Mouse (Mus musculus) forebrain, postnatal 0 days (tissue): ENCODE measurements around the gene Srl. TPM values are rescaled to one million over a fixed set of nuclear protein-coding genes. Genes with fewer than 3 reads are reported as not detected.

Experiments used
- ATAC-seq: fragments of 200-750 bp; cut with Nextera tagmentation; 2 replicates; pipeline ENCODE4 v1.8.0; 2017; ENCODE audit warnings: mild to moderate bottlenecking, moderate library complexity
- DNase-seq: peaks from one replicate; pipeline ENCODE4 v3.0.0-alpha.2; 2015
- H3K27ac ChIP-seq: fragments of 300-500 bp; sonication (generic); 2 replicates; pipeline ENCODE4 v1.5.1; 2014; ENCODE audit warnings: low read depth, mild to moderate bottlenecking, antibody characterized with exemption, low read length, moderate library complexity, mixed read lengths
- H3K27me3 ChIP-seq: fragments of 300-500 bp; sonication (generic); 2 replicates; pipeline ENCODE4 v1.6.1; 2014; ENCODE audit warnings: mild to moderate bottlenecking, low read length, mixed read lengths; ENCODE audit not compliant: insufficient read depth
- H3K36me3 ChIP-seq: fragments of 300-500 bp; sonication (generic); 2 replicates; pipeline ENCODE4 v1.6.1; 2014; ENCODE audit warnings: mild to moderate bottlenecking, moderate library complexity; ENCODE audit not compliant: insufficient read depth
- H3K4me1 ChIP-seq: fragments of 300-500 bp; sonication (generic); 2 replicates; pipeline ENCODE4 v1.6.1; 2014; ENCODE audit warnings: antibody characterized with exemption; ENCODE audit not compliant: insufficient read depth
- H3K4me2 ChIP-seq: fragments of 300-500 bp; sonication (generic); 2 replicates; pipeline ENCODE4 v1.6.1; 2014; ENCODE audit warnings: low read depth, mild to moderate bottlenecking, moderate library complexity
- H3K4me3 ChIP-seq: fragments of 300-500 bp; sonication (generic); 2 replicates; pipeline ENCODE4 v1.5.1; 2014; ENCODE audit warnings: low read depth, low read length, mixed read lengths
- H3K9ac ChIP-seq: fragments of 300-500 bp; sonication (generic); 2 replicates; pipeline ENCODE4 v1.6.1; 2014; ENCODE audit warnings: mild to moderate bottlenecking
- H3K9me3 ChIP-seq: fragments of 300-500 bp; sonication (generic); 2 replicates; pipeline ENCODE4 v1.6.1; 2016; ENCODE audit warnings: low read length
- CTCF ChIP-seq: sonication (generic); IDR thresholded peaks from 2 replicates; pipeline ENCODE4 v1.5.1; 2016; ENCODE audit warnings: antibody characterized with exemption, control low read depth, low read depth
- WGBS: fragments of 180-500 bp; shearing (Covaris S2); extraction: QIAGEN DNeasy Blood & Tissue Kit; methylation state at CpG from one replicate; pipeline ENCODE4 v1.1.7; 2014; 5-methylcytosine and 5-hydroxymethylcytosine counted together
- polyA plus RNA-seq: library from polyadenylated mRNA; unstranded; fragments of >200 nt; fragmentation: Nextera tagmentation; extraction: Ambion mirVana; gene quantifications from 2 replicates; pipeline ENCODE4 v1.2.1, GENCODE M21; 2015
- total RNA-seq: library from RNA; depleted of rRNA; stranded (reverse); fragments of >200 nt; gene quantifications from 2 replicates; pipeline ENCODE4 v1.2.3, GENCODE M21; 2014

Gene Srl
- total and polyA plus RNA-seq, 2 experiments from 2014 or later, result 23.4 to 55.0 TPM

DNA sequence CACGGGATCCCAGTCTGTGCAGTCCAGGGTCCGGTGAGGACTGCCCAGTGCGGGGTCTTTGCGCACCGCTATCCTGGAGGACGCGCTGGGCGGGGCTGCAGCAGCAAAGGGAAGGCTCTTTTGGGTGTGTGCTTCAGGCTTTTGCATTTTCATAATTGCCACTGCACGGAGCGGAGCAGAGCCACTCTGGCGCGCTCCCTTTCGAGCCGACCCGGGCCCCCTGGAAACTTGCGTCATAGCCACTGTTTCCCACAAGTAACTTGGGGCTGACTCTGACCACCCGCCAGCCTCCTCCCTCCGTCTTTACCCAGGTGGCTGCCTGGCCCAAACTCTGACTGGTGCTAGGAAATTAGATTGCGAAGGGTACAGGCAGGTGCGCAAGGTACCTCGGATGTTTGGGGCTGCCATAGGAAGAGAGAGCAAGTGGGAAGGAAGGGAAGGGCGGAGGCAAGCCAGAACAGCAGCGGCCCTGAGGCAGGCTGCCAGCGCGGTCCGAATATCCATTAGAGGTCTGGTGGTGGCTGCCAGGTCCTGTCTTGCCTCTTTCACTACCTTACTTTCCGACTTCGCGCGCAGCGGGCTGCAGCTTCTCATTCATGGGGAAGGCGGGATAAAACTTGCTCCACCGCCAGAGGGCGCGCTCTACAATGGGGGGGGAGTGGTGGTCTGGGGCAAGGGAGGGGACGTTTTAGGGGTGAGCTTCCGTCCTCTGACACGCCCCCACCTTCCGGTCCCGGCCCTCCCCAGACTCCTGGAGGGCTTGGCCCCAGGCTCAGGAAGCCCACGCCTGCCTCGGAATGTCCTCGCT is 18.7 kb upstream of the Srl start:
- 2% methylated on average over 43 of the region's 43 CpGs for WGBS
- Histone ChIP-seq H3K9me3 (no peaks in the 10 kb centered on the region), H3K27ac (peak overlapping the region; percentile 97), H3K4me2 (peak overlapping the region; percentile 91), H3K4me1 (peaks cover 15% of the 10 kb centered on the region; the same call in 1 of the 2 replicates), H3K4me3 (peak overlapping the region; percentile 66), H3K27me3 (no peaks in the 10 kb centered on the region), H3K9ac (peak overlapping the region; percentile 70), H3K36me3 (no peaks in the 10 kb centered on the region)
- TF ChIP-seq CTCF, result peak; percentile 75
- DNase-seq, result peak; percentile 53
- ATAC-seq, result peak; percentile 20

DNA sequence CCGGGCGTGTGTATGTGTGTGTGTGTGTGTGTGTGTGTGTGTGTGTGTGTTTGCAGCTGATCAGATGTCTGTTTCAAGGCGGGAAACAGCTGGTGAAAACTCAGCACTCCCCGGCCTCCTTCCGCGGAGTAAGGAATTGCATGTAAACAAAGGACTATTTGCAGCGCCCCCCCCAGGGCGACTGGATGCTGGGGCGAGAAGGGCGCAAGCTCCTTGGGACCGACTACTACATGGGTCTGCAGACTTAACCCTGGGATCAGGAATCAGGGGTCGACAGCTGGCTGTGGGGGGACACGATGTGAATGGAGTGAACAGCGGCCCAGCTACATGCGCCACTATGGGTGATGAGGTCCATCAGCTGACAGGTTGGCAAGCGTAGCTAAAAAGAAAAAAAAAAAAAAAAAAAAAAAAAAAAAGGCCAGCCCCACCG is 18.1 kb upstream of the Srl start, which contains the start of gene Tfap4:
Gene Tfap4, minus strand, starts transcription at position 140 of the 430 bp plus-strand sequence.
- peak; percentile 58 for TF ChIP-seq CTCF
- Histone ChIP-seq H3K9ac (peak within 1 kb of the TSS; percentile 70), H3K27me3 (no peaks in the 10 kb centered on the region), H3K4me3 (peak within 1 kb of the TSS; percentile 66), H3K27ac (peak within 1 kb of the TSS; percentile 97), H3K9me3 (no peaks in the 10 kb centered on the region), H3K4me1 (peaks cover 15% of the 10 kb centered on the region; the same call in 1 of the 2 replicates), H3K4me2 (peak within 1 kb of the TSS; percentile 91), H3K36me3 (no peaks in the 10 kb centered on the region)
- WGBS, result 1% methylated on average over 17 of the region's 17 CpGs
- DNase-seq (peak; percentile 95), ATAC-seq (peak; percentile 44)

DNA sequence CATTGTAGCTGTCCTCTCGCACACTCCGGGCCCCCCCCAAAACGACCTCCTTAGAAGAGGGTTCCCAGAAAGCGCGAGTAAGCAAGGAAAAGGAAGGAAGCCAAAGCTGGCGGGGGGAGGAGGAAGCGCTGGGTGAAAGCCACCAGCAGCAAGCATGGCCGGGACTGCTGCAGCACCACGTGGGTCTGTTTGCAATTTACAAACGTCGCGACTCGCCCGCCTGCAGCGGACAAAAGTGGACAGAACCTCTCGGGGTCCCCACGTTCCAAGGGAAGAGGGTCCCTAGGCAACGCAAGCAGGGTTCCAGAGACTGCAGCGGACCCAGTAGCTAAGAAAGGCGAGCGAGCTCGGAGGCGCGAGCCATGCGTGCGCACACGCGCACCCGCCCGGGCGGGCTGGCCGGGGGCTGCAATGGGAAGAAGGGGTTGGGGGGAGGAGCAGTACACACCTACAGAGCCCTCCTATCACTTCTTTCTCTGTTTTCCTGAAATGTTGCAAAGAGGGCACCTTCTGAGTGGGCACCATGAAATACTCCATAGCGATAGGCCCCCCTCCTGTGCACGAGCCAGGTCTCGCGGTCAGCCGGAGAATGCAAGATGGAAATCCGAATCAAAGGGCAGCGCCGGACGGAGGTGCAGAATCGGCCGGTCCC is 17.5 kb upstream of the Srl start:
- ATAC-seq (peak; percentile 53), DNase-seq (peak; percentile 84)
- Histone ChIP-seq H3K27me3 (no peaks in the 10 kb centered on the region), H3K4me3 (peak overlapping the region; percentile 66), H3K27ac (peak overlapping the region; percentile 97), H3K9me3 (no peaks in the 10 kb centered on the region), H3K4me1 (peaks cover 15% of the 10 kb centered on the region; the same call in 1 of the 2 replicates), H3K36me3 (no peaks in the 10 kb centered on the region), H3K4me2 (peak overlapping the region; percentile 91), H3K9ac (peak overlapping the region; percentile 70)
- TF ChIP-seq CTCF, result no peak
- WGBS, result 1% methylated on average over 41 of the region's 43 CpGs

DNA sequence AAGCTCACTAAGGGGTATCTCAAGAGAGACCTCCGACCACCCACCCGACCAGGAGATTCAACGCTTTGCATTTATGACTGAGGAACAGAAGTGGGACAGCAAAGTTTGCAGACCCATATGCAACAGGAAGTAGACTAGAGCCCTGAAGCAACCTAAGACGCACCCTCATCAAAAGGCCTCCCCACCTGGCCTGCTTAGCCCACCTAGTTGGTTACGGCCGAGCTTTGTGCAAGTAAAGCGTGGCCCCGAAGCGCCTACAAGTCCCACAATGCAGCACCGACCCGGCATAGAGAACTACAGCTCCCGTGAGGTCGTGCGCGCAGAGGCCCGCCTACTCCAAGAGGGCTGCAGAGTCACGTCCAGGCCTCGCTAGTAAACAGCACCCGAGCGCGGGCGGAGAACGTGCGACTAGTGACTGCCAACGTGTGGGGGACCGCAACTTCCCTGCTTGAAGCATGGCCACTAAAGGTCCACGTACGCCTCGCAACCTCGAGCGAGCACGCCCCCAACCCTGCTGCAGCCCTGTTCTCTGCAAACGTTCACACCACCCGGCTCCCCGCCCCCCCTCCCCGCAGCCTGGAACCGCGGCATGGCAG is 16.9 kb upstream of the Srl start:
- H3K36me3 ChIP-seq, result no peaks in the 10 kb centered on the region
- peak overlapping the region; percentile 91 for H3K4me2 ChIP-seq
- peak; percentile 95 for ATAC-seq
- peak overlapping the region; percentile 66 for H3K4me3 ChIP-seq
- no peaks in the 10 kb centered on the region for H3K27me3 ChIP-seq
- peaks cover 15% of the 10 kb centered on the region; the same call in 1 of the 2 replicates for H3K4me1 ChIP-seq
- H3K9me3 ChIP-seq, result no peaks in the 10 kb centered on the region
- WGBS, result under 1% methylated on average over 38 of the region's 38 CpGs
- peak; percentile 95 for DNase-seq
- TF ChIP-seq CTCF, result 0 out of 2 replicates have a peak, but pooled peaks have one; percentile 27
- H3K9ac ChIP-seq, result peak overlapping the region; percentile 70
- H3K27ac ChIP-seq, result peak overlapping the region; percentile 97

DNA sequence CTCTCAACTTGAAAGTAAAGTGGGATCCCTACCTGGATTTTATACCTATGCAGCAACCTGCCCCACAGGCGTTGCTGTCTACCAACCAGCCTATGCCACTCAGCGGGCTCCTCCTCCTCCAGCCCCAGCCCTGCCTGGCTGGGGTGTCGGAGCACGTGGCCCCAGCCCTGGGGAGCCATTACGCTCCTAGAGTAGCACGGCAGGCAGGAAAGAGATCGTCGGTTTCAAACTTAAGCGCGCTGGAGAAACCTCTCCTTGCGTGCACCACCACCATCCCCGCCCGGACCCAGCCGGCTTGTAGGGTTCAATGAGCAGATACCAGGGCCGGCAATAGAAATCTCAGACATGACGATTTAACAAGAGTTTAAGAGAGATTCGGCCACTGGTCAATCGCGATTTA is 16.3 kb upstream of the Srl start:
- Histone ChIP-seq H3K4me3 (peak overlapping the region; percentile 66), H3K4me2 (peak overlapping the region; percentile 91), H3K36me3 (no peaks in the 10 kb centered on the region), H3K9ac (peak overlapping the region; percentile 70), H3K27ac (peak overlapping the region; percentile 97), H3K9me3 (no peaks in the 10 kb centered on the region), H3K27me3 (no peaks in the 10 kb centered on the region), H3K4me1 (peaks cover 15% of the 10 kb centered on the region; the same call in 1 of the 2 replicates)
- peak; percentile 70 for ATAC-seq
- DNase-seq, result peak; percentile 81
- TF ChIP-seq CTCF, result no peak
- WGBS, result under 1% methylated on average over 19 of the region's 19 CpGs

DNA sequence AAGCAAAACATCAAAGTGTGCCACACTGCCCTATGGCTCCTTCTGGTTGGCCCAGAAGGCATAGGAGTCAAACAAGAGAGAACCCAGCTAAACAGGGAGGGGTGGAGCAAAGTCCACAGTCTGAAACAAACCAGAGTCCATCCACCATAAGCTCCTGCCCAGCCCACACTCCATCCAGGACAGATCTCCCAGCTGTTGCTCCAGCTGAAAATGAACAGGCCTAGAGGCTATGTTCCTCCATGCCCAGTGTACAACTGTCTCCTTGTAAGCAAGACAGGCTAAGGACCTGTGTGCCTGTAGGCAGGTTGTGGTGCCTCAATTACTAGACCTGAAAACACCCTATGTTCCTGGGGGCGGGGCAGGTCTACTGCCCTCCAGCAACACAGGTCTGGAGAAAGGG is 15.5 kb upstream of the Srl start:
- TF ChIP-seq CTCF, result no peak
- Histone ChIP-seq H3K4me2 (peak overlapping the region; percentile 91), H3K27me3 (no peaks in the 10 kb centered on the region), H3K27ac (no peak overlapping the region), H3K36me3 (no peaks in the 10 kb centered on the region), H3K4me3 (peak overlapping the region; percentile 66), H3K9ac (no peak overlapping the region), H3K9me3 (no peaks in the 10 kb centered on the region), H3K4me1 (peaks cover 15% of the 10 kb centered on the region; the same call in 1 of the 2 replicates)
- ATAC-seq, result no peak
- 73% methylated on average over 1 of the region's 1 CpGs for WGBS
- DNase-seq, result no peak
